Comparison of ENCODE assay signal across 15 mouse cellular contexts in genomic region chr1:54128714-54129431, GRCm38 (mm10).
A peak's percentile ranks its signal among the peaks of the same experiment; 100 is the strongest.
DNase-seq lines count a peak whose midpoint lies in the region; ATAC-seq and TF ChIP-seq lines count a peak whose summit lies in the region.
"Had no signal": no experiment of that assay in that cellular context is flagged by ENCODE, and none has a peak within 500 bp of the region (broad histone marks: within the 10 kb centered on the region; RNA-seq: fewer than 3 reads in every experiment).

No protein-coding gene starts in this region.

- no peaks in the 10 kb centered on the region for H3K9me3 ChIP-seq in embryonic facial prominence, embryonic 12.5 days
- H3K9me3 ChIP-seq in embryonic facial prominence, embryonic 10.5 days: no peaks in the 10 kb centered on the region
- no peaks in the 10 kb centered on the region for H3K9me3 ChIP-seq in limb, embryonic 14.5 days (ENCODE audit: control insufficient read depth, low read length)
- H3K9me3 ChIP-seq in limb, embryonic 10.5 days (replicated peaks): no peaks in the 10 kb centered on the region
- H3K9me3 ChIP-seq in embryonic facial prominence, embryonic 13.5 days: no peaks in the 10 kb centered on the region
- H3K9me3 ChIP-seq in hindbrain, embryonic 13.5 days: no peaks in the 10 kb centered on the region
- H3K9me3 ChIP-seq: forebrain, embryonic 10.5 days; hindbrain, embryonic 10.5 days; limb, embryonic 15.5 days; lung, embryonic 15.5 days had no signal

- no peaks in the 10 kb centered on the region for H3K36me3 ChIP-seq in embryonic facial prominence, embryonic 12.5 days
- H3K36me3 ChIP-seq in embryonic facial prominence, embryonic 10.5 days (replicated peaks): no peaks in the 10 kb centered on the region
- H3K36me3 ChIP-seq in limb, embryonic 14.5 days (ENCODE audit: control insufficient read depth, insufficient read depth, low read length): no peaks in the 10 kb centered on the region
- no peaks in the 10 kb centered on the region for H3K36me3 ChIP-seq in limb, embryonic 10.5 days
- no peaks in the 10 kb centered on the region for H3K36me3 ChIP-seq in embryonic facial prominence, embryonic 13.5 days
- H3K36me3 ChIP-seq in myocyte (ENCODE audit: control insufficient read depth, insufficient read depth): no peaks in the 10 kb centered on the region
- no peaks in the 10 kb centered on the region for H3K36me3 ChIP-seq in hindbrain, embryonic 13.5 days
- H3K36me3 ChIP-seq: forebrain, embryonic 10.5 days; hindbrain, embryonic 10.5 days; limb, embryonic 15.5 days; lung, embryonic 15.5 days had no signal

- no peak overlapping the region for H3K27ac ChIP-seq in embryonic facial prominence, embryonic 12.5 days
- no peak overlapping the region for H3K27ac ChIP-seq in embryonic facial prominence, embryonic 10.5 days (replicated peaks)
- no peak overlapping the region for H3K27ac ChIP-seq in limb, embryonic 14.5 days (replicated peaks; ENCODE audit: low read depth, low read length)
- H3K27ac ChIP-seq in limb, embryonic 10.5 days: no peak overlapping the region
- peak overlapping the region; percentile 68 for H3K27ac ChIP-seq in embryonic facial prominence, embryonic 13.5 days
- no peak overlapping the region for H3K27ac ChIP-seq in hindbrain, embryonic 13.5 days
- H3K27ac ChIP-seq: forebrain, embryonic 10.5 days; hindbrain, embryonic 10.5 days; limb, embryonic 15.5 days; lung, embryonic 15.5 days had no signal

- H3K4me2 ChIP-seq in embryonic facial prominence, embryonic 12.5 days (replicated peaks): no peak overlapping the region
- no peak overlapping the region for H3K4me2 ChIP-seq in limb, embryonic 14.5 days (replicated peaks; ENCODE audit: low read depth, low read length, severe bottlenecking)
- H3K4me2 ChIP-seq in embryonic facial prominence, embryonic 13.5 days: no peak overlapping the region
- H3K4me2 ChIP-seq in myocyte (ENCODE audit: low read depth): peak overlapping the region; percentile 70
- no peak overlapping the region for H3K4me2 ChIP-seq in hindbrain, embryonic 13.5 days
- H3K4me2 ChIP-seq: limb, embryonic 15.5 days; lung, embryonic 15.5 days had no signal

- no peaks in the 10 kb centered on the region for H3K27me3 ChIP-seq in embryonic facial prominence, embryonic 12.5 days
- H3K27me3 ChIP-seq in embryonic facial prominence, embryonic 10.5 days (replicated peaks; ENCODE audit: low read depth, poor library complexity, severe bottlenecking): no peaks in the 10 kb centered on the region
- H3K27me3 ChIP-seq in limb, embryonic 14.5 days (ENCODE audit: control insufficient read depth, insufficient read depth, low read length): no peaks in the 10 kb centered on the region
- H3K27me3 ChIP-seq in limb, embryonic 10.5 days (ENCODE audit: low read depth, poor library complexity, severe bottlenecking): no peaks in the 10 kb centered on the region
- H3K27me3 ChIP-seq in embryonic facial prominence, embryonic 13.5 days: no peaks in the 10 kb centered on the region
- H3K27me3 ChIP-seq in myocyte (ENCODE audit: control insufficient read depth, insufficient read depth, insufficient read length): no peaks in the 10 kb centered on the region
- no peaks in the 10 kb centered on the region for H3K27me3 ChIP-seq in hindbrain, embryonic 13.5 days
- H3K27me3 ChIP-seq: limb, embryonic 15.5 days; lung, embryonic 15.5 days had no signal

- no peaks in the 10 kb centered on the region for H3K79me2 ChIP-seq in myocyte (ENCODE audit: control insufficient read depth, insufficient read depth)

- DNase-seq in embryonic facial prominence, embryonic 10.5 days (ENCODE audit: low spot score): no peak
- DNase-seq in limb, embryonic 14.5 days (ENCODE audit: low spot score): peak; percentile 14
- no peak for DNase-seq in limb, embryonic 10.5 days (ENCODE audit: low spot score)
- no peak for DNase-seq in kidney, postnatal 36 days
- DNase-seq: B cell, adult 2 months; kidney, adult 11 months; kidney, postnatal 4 days had no signal

- 0 out of 2 replicates have a peak, but pooled peaks have one; percentile 41 for ATAC-seq in embryonic facial prominence, embryonic 12.5 days (ENCODE audit: insufficient number of reproducible peaks, insufficient read depth, low FRiP score, low TSS enrichment)
- ATAC-seq in limb, embryonic 14.5 days (ENCODE audit: low FRiP score, low read depth): no peak
- peak; percentile 63 for ATAC-seq in embryonic facial prominence, embryonic 13.5 days (ENCODE audit: insufficient number of reproducible peaks, insufficient read depth, low FRiP score, low TSS enrichment, low read depth)
- ATAC-seq in hindbrain, embryonic 13.5 days (ENCODE audit: low FRiP score): no peak

- no peak for TF ChIP-seq POLR2A in limb, embryonic 14.5 days (IDR thresholded peaks at IDR 0.05; ENCODE audit: borderline replicate concordance, extremely low read depth, insufficient read depth, insufficient read length)
- no peak for TF ChIP-seq POLR2A in myocyte (IDR thresholded peaks at IDR 0.05; ENCODE audit: insufficient read length, low read depth)

- H3K4me3 ChIP-seq in embryonic facial prominence, embryonic 12.5 days: no peak overlapping the region
- no peak overlapping the region for H3K4me3 ChIP-seq in embryonic facial prominence, embryonic 10.5 days
- no peak overlapping the region for H3K4me3 ChIP-seq in limb, embryonic 14.5 days (replicated peaks; ENCODE audit: low read length)
- no peak overlapping the region for H3K4me3 ChIP-seq in limb, embryonic 10.5 days
- H3K4me3 ChIP-seq in embryonic facial prominence, embryonic 13.5 days: no peak overlapping the region
- no peak overlapping the region for H3K4me3 ChIP-seq in myocyte
- no peak overlapping the region for H3K4me3 ChIP-seq in hindbrain, embryonic 13.5 days
- H3K4me3 ChIP-seq: forebrain, embryonic 10.5 days; hindbrain, embryonic 10.5 days; limb, embryonic 15.5 days; lung, embryonic 15.5 days had no signal

- H3ac ChIP-seq in myocyte (ENCODE audit: control insufficient read depth, insufficient read length): no peak overlapping the region

- WGBS in embryonic facial prominence, embryonic 12.5 days: 68% methylated on average over 5 of the region's 5 CpGs
- WGBS in embryonic facial prominence, embryonic 10.5 days: 79% methylated on average over 5 of the region's 5 CpGs
- WGBS in limb, embryonic 14.5 days: 78% methylated on average over 5 of the region's 5 CpGs
- WGBS in limb, embryonic 10.5 days: 86% methylated on average over 5 of the region's 5 CpGs
- 40% methylated on average over 5 of the region's 5 CpGs for WGBS in embryonic facial prominence, embryonic 13.5 days
- 33% methylated on average over 5 of the region's 5 CpGs for WGBS in hindbrain, embryonic 13.5 days

- no peak overlapping the region for H3K9ac ChIP-seq in embryonic facial prominence, embryonic 12.5 days
- H3K9ac ChIP-seq in limb, embryonic 14.5 days (ENCODE audit: low read depth, low read length, severe bottlenecking): no peak overlapping the region
- H3K9ac ChIP-seq in embryonic facial prominence, embryonic 13.5 days: no peak overlapping the region
- no peak overlapping the region for H3K9ac ChIP-seq in hindbrain, embryonic 13.5 days
- H3K9ac ChIP-seq: limb, embryonic 15.5 days; lung, embryonic 15.5 days had no signal

- no peaks in the 10 kb centered on the region for H3K4me1 ChIP-seq in embryonic facial prominence, embryonic 12.5 days
- peaks cover 11% of the 10 kb centered on the region; the same call in 1 of the 2 replicates for H3K4me1 ChIP-seq in embryonic facial prominence, embryonic 10.5 days
- H3K4me1 ChIP-seq in limb, embryonic 14.5 days (ENCODE audit: control insufficient read depth, insufficient read depth, low read length): peaks cover 13% of the 10 kb centered on the region
- H3K4me1 ChIP-seq in limb, embryonic 10.5 days: peaks cover 8% of the 10 kb centered on the region; the same call in 1 of the 2 replicates
- peaks cover 34% of the 10 kb centered on the region for H3K4me1 ChIP-seq in embryonic facial prominence, embryonic 13.5 days
- peaks cover 11% of the 10 kb centered on the region for H3K4me1 ChIP-seq in hindbrain, embryonic 13.5 days (replicated peaks)
- H3K4me1 ChIP-seq: lung, embryonic 15.5 days had no signal

TF ChIP-seq in myocyte, 11 proteins besides CTCF, POLR2A, EP300 and RAD21:
- TF ChIP-seq MAX (IDR thresholded peaks at IDR 0.05; ENCODE audit: low read depth) (peak; percentile 78), USF1 (IDR thresholded peaks at IDR 0.05; ENCODE audit: low read depth) (no peak), CEBPB (IDR thresholded peaks at IDR 0.05; ENCODE audit: insufficient read depth, poor library complexity, severe bottlenecking) (peak; percentile 95)
TF ChIP-seq in myocyte: peak in this region for 2.

Comparison
In these comparisons a context has a peak if more than half of its experiments do, and no peak if none do; other contexts are left out.
1. ATAC-seq: peak in embryonic facial prominence, embryonic 12.5 days (single experiment) and embryonic facial prominence, embryonic 13.5 days (single experiment); none in limb, embryonic 14.5 days (single experiment) and hindbrain, embryonic 13.5 days (single experiment).